Mouse (Mus musculus) heart, adult 18-20 months (tissue): Measurements from ENCODE around the gene Lpar5. TPM values are rescaled to one million over a fixed set of nuclear protein-coding genes. Genes with fewer than 3 reads are reported as not detected.
"Not testable (repeated sequence)": the region's sequence is repeated elsewhere in the genome, so short reads cannot be mapped to it uniquely, and the experiment has no call there.

Source experiments
- DNase-seq, 2 experiments: peaks; one replicate each; pipeline ENCODE4 v3.0.0; 2021 to 2022; ENCODE audit warnings: mixed read lengths in 1 of 2
- long read RNA-seq, 2 experiments: library from polyadenylated mRNA; stranded (forward); transcript quantifications; one replicate each; pipeline ENCODE4 v2.0.0; 2021
- total RNA-seq, 2 experiments: library from RNA; stranded (reverse); gene quantifications; 2 replicates each; pipeline ENCODE4 v1.2.3; 2021

Gene Lpar5
- total RNA-seq, result under 1 TPM; 0.25 to 0.62 TPM
- long read RNA-seq, experiment 1, result 0 reads
- long read RNA-seq, experiment 2, result 0 reads

GRCm38 (mm10) chr6:125067571-125067995, at the start of gene Lpar5:
Lpar5 (plus strand) TSS chr6:125067920.
- no peak for DNase-seq

GRCm38 (mm10) chr6:125030532-125030931, 37.2 kb upstream of the Lpar5 start:
- DNase-seq, result peak; percentile 25 to 38

GRCm38 (mm10) chr6:125031604-125032003, 36.1 kb upstream of the Lpar5 start:
- DNase-seq, result no peak

- no peak for DNase-seq
Observed at GRCm38 (mm10) chr6:125038666-125039065, 29.1 kb upstream of the Lpar5 start.

GRCm38 (mm10) chr6:125039131-125039530, 28.6 kb upstream of the Lpar5 start:
- DNase-seq, result no peak

- peak; percentile 94 to 96 for DNase-seq
Observed at GRCm38 (mm10) chr6:125039533-125040153, 28.1 kb upstream of the Lpar5 start, which contains the start of gene Ing4. Ing4 (plus strand) TSS chr6:125039760.

GRCm38 (mm10) chr6:125040221-125040620, 27.5 kb upstream of the Lpar5 start:
- DNase-seq, result no peak

- DNase-seq, result peak in 1 of 2 experiments; percentile 25
Observed at GRCm38 (mm10) chr6:125041047-125041446, 26.7 kb upstream of the Lpar5 start.

- no peak for DNase-seq
Observed at GRCm38 (mm10) chr6:125042081-125042480, 25.6 kb upstream of the Lpar5 start.

- peak; percentile 80 to 88 for DNase-seq
Observed at GRCm38 (mm10) chr6:125046691-125047090, 21.0 kb upstream of the Lpar5 start.

GRCm38 (mm10) chr6:125049678-125050077, 18.0 kb upstream of the Lpar5 start, which contains the start of gene Acrbp:
Acrbp (plus strand) TSS chr6:125049689.
- DNase-seq, result no peak

GRCm38 (mm10) chr6:125051237-125051636, 16.5 kb upstream of the Lpar5 start:
- no peak for DNase-seq

GRCm38 (mm10) chr6:125061493-125061892, 6.2 kb upstream of the Lpar5 start:
- no peak for DNase-seq

GRCm38 (mm10) chr6:125062511-125062910, 5.2 kb upstream of the Lpar5 start:
- no peak for DNase-seq

GRCm38 (mm10) chr6:125063906-125064305, 3.8 kb upstream of the Lpar5 start:
- DNase-seq, result no peak

- not testable (repeated sequence) for DNase-seq
Observed at GRCm38 (mm10) chr6:125065223-125065622, 2.5 kb upstream of the Lpar5 start.

- DNase-seq, result peak in 1 of 2 experiments; percentile 43
Observed at GRCm38 (mm10) chr6:125071170-125071895, 3.6 kb downstream of the Lpar5 start.

- no peak for DNase-seq
Observed at GRCm38 (mm10) chr6:125071896-125072279, 4.2 kb downstream of the Lpar5 start.

- no peak for DNase-seq
Observed at GRCm38 (mm10) chr6:125073825-125074224, 6.1 kb downstream of the Lpar5 start.

- DNase-seq, result no peak
Observed at GRCm38 (mm10) chr6:125081394-125081793, 13.7 kb downstream of the Lpar5 start.

- peak; percentile 90 to 92 for DNase-seq
Observed at GRCm38 (mm10) chr6:125081797-125082560, 14.3 kb downstream of the Lpar5 start.

- no peak for DNase-seq
Observed at GRCm38 (mm10) chr6:125082801-125083386, 15.2 kb downstream of the Lpar5 start.
